Mouse (Mus musculus): ENCODE data around the gene Dnah17. TPM values are rescaled to one million over a fixed set of nuclear protein-coding genes. Genes with fewer than 3 reads are reported as not detected.

The Dnah17 gene
- polyA plus RNA-seq, 1 experiment from 2014 or later: 0.20 TPM

GRCm38 (mm10) chr11:118008144-118008805 is 122.2 kb downstream of the Dnah17 start:
- no peaks in the 10 kb centered on the region for H3K9me3 ChIP-seq (replicated peaks; ENCODE audit: control insufficient read depth, low read length)
- H3K27me3 ChIP-seq (ENCODE audit: control insufficient read depth, insufficient read depth, low read length): no peaks in the 10 kb centered on the region
- no peak overlapping the region; the same call in 1 of the 2 replicates for H3K4me2 ChIP-seq
- peaks cover 42% of the 10 kb centered on the region for H3K4me1 ChIP-seq (ENCODE audit: control insufficient read depth, insufficient read depth, low read length)
- H3K9ac ChIP-seq (ENCODE audit: low read depth, low read length): peak overlapping the region; percentile 34; the same call in 1 of the 2 replicates
- peaks cover 23% of the 10 kb centered on the region; the same call in 1 of the 2 replicates for H3K36me3 ChIP-seq (ENCODE audit: control insufficient read depth, insufficient read depth, low read length)
- no peak for ATAC-seq (replicated peaks; ENCODE audit: insufficient number of reproducible peaks, low FRiP score, low TSS enrichment)
- 53% methylated on average over 5 of the region's 5 CpGs for WGBS (ENCODE audit: insufficient replicate concordance)
- H3K4me3 ChIP-seq (ENCODE audit: low read depth, low read length): no peak overlapping the region
- peak overlapping the region; percentile 74 for H3K27ac ChIP-seq (ENCODE audit: low read depth, low read length)

GRCm38 (mm10) chr11:118007460-118008143 is 122.8 kb downstream of the Dnah17 start:
- Histone ChIP-seq H3K9me3 (replicated peaks; ENCODE audit: control insufficient read depth, low read length) (no peaks in the 10 kb centered on the region), H3K4me3 (ENCODE audit: low read depth, low read length) (no peak overlapping the region), H3K4me1 (ENCODE audit: control insufficient read depth, insufficient read depth, low read length) (peaks cover 42% of the 10 kb centered on the region), H3K9ac (ENCODE audit: low read depth, low read length) (0 out of 2 replicates have a peak overlapping the region, but pooled peaks have one; percentile 4), H3K27ac (ENCODE audit: low read depth, low read length) (peak overlapping the region; percentile 74), H3K36me3 (ENCODE audit: control insufficient read depth, insufficient read depth, low read length) (peaks cover 23% of the 10 kb centered on the region; the same call in 1 of the 2 replicates), H3K27me3 (ENCODE audit: control insufficient read depth, insufficient read depth, low read length) (no peaks in the 10 kb centered on the region), H3K4me2 (no peak overlapping the region)
- no peak for ATAC-seq (replicated peaks; ENCODE audit: insufficient number of reproducible peaks, low FRiP score, low TSS enrichment)
- 62% methylated on average over 8 of the region's 8 CpGs for WGBS (ENCODE audit: insufficient replicate concordance)

GRCm38 (mm10) chr11:118004217-118004616 is 126.2 kb downstream of the Dnah17 start:
- Histone ChIP-seq H3K27me3 (ENCODE audit: control insufficient read depth, insufficient read depth, low read length) (no peaks in the 10 kb centered on the region), H3K4me3 (ENCODE audit: low read depth, low read length) (no peak overlapping the region), H3K36me3 (ENCODE audit: control insufficient read depth, insufficient read depth, low read length) (peaks cover 24% of the 10 kb centered on the region), H3K27ac (ENCODE audit: low read depth, low read length) (peak overlapping the region; percentile 80), H3K4me1 (ENCODE audit: control insufficient read depth, insufficient read depth, low read length) (peaks cover 51% of the 10 kb centered on the region), H3K9ac (ENCODE audit: low read depth, low read length) (no peak overlapping the region), H3K9me3 (replicated peaks; ENCODE audit: control insufficient read depth, low read length) (no peaks in the 10 kb centered on the region), H3K4me2 (no peak overlapping the region)
- WGBS (ENCODE audit: insufficient replicate concordance): 77% methylated on average over 5 of the region's 5 CpGs
- ATAC-seq (replicated peaks; ENCODE audit: insufficient number of reproducible peaks, low FRiP score, low TSS enrichment): no peak

GRCm38 (mm10) chr11:118003718-118004117 is 126.7 kb downstream of the Dnah17 start:
- no peak for ATAC-seq (replicated peaks; ENCODE audit: insufficient number of reproducible peaks, low FRiP score, low TSS enrichment)
- WGBS (ENCODE audit: insufficient replicate concordance): 35% methylated on average over 5 of the region's 5 CpGs
- H3K4me2 ChIP-seq: no peak overlapping the region
- no peak overlapping the region for H3K9ac ChIP-seq (ENCODE audit: low read depth, low read length)
- peaks cover 24% of the 10 kb centered on the region for H3K36me3 ChIP-seq (ENCODE audit: control insufficient read depth, insufficient read depth, low read length)
- H3K4me3 ChIP-seq (ENCODE audit: low read depth, low read length): no peak overlapping the region
- H3K4me1 ChIP-seq (ENCODE audit: control insufficient read depth, insufficient read depth, low read length): peaks cover 51% of the 10 kb centered on the region
- H3K27me3 ChIP-seq (ENCODE audit: control insufficient read depth, insufficient read depth, low read length): no peaks in the 10 kb centered on the region
- no peaks in the 10 kb centered on the region for H3K9me3 ChIP-seq (replicated peaks; ENCODE audit: control insufficient read depth, low read length)
- H3K27ac ChIP-seq (ENCODE audit: low read depth, low read length): peak overlapping the region; percentile 80

GRCm38 (mm10) chr11:118003176-118003575 is 127.3 kb downstream of the Dnah17 start:
- peaks cover 51% of the 10 kb centered on the region for H3K4me1 ChIP-seq (ENCODE audit: control insufficient read depth, insufficient read depth, low read length)
- H3K27ac ChIP-seq (ENCODE audit: low read depth, low read length): peak overlapping the region; percentile 47; the same call in 1 of the 2 replicates
- H3K9me3 ChIP-seq (replicated peaks; ENCODE audit: control insufficient read depth, low read length): no peaks in the 10 kb centered on the region
- peaks cover 24% of the 10 kb centered on the region for H3K36me3 ChIP-seq (ENCODE audit: control insufficient read depth, insufficient read depth, low read length)
- H3K4me3 ChIP-seq (ENCODE audit: low read depth, low read length): no peak overlapping the region
- no peak overlapping the region for H3K4me2 ChIP-seq
- ATAC-seq (replicated peaks; ENCODE audit: insufficient number of reproducible peaks, low FRiP score, low TSS enrichment): no peak
- no peaks in the 10 kb centered on the region for H3K27me3 ChIP-seq (ENCODE audit: control insufficient read depth, insufficient read depth, low read length)
- no peak overlapping the region for H3K9ac ChIP-seq (ENCODE audit: low read depth, low read length)
- 85% methylated on average over 14 of the region's 14 CpGs for WGBS (ENCODE audit: insufficient replicate concordance)

- peak; percentile 77 for ATAC-seq (replicated peaks; ENCODE audit: insufficient number of reproducible peaks, low FRiP score, low TSS enrichment)
- Histone ChIP-seq H3K4me3 (ENCODE audit: low read depth, low read length) (no peak overlapping the region), H3K4me2 (peak overlapping the region; percentile 7), H3K4me1 (ENCODE audit: control insufficient read depth, insufficient read depth, low read length) (peaks cover 48% of the 10 kb centered on the region), H3K27me3 (ENCODE audit: control insufficient read depth, insufficient read depth, low read length) (no peaks in the 10 kb centered on the region), H3K9ac (ENCODE audit: low read depth, low read length) (no peak overlapping the region; the same call in 1 of the 2 replicates), H3K36me3 (ENCODE audit: control insufficient read depth, insufficient read depth, low read length) (peaks cover 17% of the 10 kb centered on the region), H3K27ac (ENCODE audit: low read depth, low read length) (peak overlapping the region; percentile 82), H3K9me3 (replicated peaks; ENCODE audit: control insufficient read depth, low read length) (no peaks in the 10 kb centered on the region)
- WGBS (ENCODE audit: insufficient replicate concordance): 82% methylated on average over 7 of the region's 7 CpGs
These were observed 129.7 kb downstream of the Dnah17 start for GRCm38 (mm10) chr11:118000565-118001215.

GRCm38 (mm10) chr11:118000083-118000482 is 130.4 kb downstream of the Dnah17 start:
- peaks cover 54% of the 10 kb centered on the region for H3K4me1 ChIP-seq (ENCODE audit: control insufficient read depth, insufficient read depth, low read length)
- H3K36me3 ChIP-seq (ENCODE audit: control insufficient read depth, insufficient read depth, low read length): peaks cover 11% of the 10 kb centered on the region
- H3K4me2 ChIP-seq: 0 out of 2 replicates have a peak overlapping the region, but pooled peaks have one; percentile 27
- peak overlapping the region; percentile 28; the same call in 1 of the 2 replicates for H3K9ac ChIP-seq (ENCODE audit: low read depth, low read length)
- H3K9me3 ChIP-seq (replicated peaks; ENCODE audit: control insufficient read depth, low read length): no peaks in the 10 kb centered on the region
- H3K27me3 ChIP-seq (ENCODE audit: control insufficient read depth, insufficient read depth, low read length): no peaks in the 10 kb centered on the region
- no peak for ATAC-seq (replicated peaks; ENCODE audit: insufficient number of reproducible peaks, low FRiP score, low TSS enrichment)
- H3K27ac ChIP-seq (ENCODE audit: low read depth, low read length): peak overlapping the region; percentile 82
- WGBS (ENCODE audit: insufficient replicate concordance): 20% methylated on average over 1 of the region's 1 CpGs
- H3K4me3 ChIP-seq (ENCODE audit: low read depth, low read length): no peak overlapping the region

- Histone ChIP-seq H3K4me2 (0 out of 2 replicates have a peak overlapping the region, but pooled peaks have one; percentile 27), H3K27me3 (ENCODE audit: control insufficient read depth, insufficient read depth, low read length) (no peaks in the 10 kb centered on the region), H3K4me1 (ENCODE audit: control insufficient read depth, insufficient read depth, low read length) (peaks cover 58% of the 10 kb centered on the region)
These were observed 131.0 kb downstream of the Dnah17 start for GRCm38 (mm10) chr11:117999260-117999934.

More at GRCm38 (mm10) chr11:117999260-117999934, 131.0 kb downstream of the Dnah17 start:
- no peak overlapping the region for H3K4me3 ChIP-seq (ENCODE audit: low read depth, low read length)
- peak overlapping the region; percentile 82; the same call in 1 of the 2 replicates for H3K27ac ChIP-seq (ENCODE audit: low read depth, low read length)
- 76% methylated on average over 6 of the region's 6 CpGs for WGBS (ENCODE audit: insufficient replicate concordance)
- H3K9ac ChIP-seq (ENCODE audit: low read depth, low read length): no peak overlapping the region
- H3K36me3 ChIP-seq (ENCODE audit: control insufficient read depth, insufficient read depth, low read length): peaks cover 9% of the 10 kb centered on the region
- ATAC-seq (replicated peaks; ENCODE audit: insufficient number of reproducible peaks, low FRiP score, low TSS enrichment): no peak
- H3K9me3 ChIP-seq (replicated peaks; ENCODE audit: control insufficient read depth, low read length): no peaks in the 10 kb centered on the region
